In genomic region chr10:25432351-25432750, GRCm38 (mm10) we compare ENCODE assay signal across 8 mouse cellular contexts.
A peak's percentile ranks its signal among the peaks of the same experiment; 100 is the strongest.
DNase-seq lines count a peak whose midpoint lies in the region; ATAC-seq and TF ChIP-seq lines count a peak whose summit lies in the region.

No protein-coding gene starts in this region.

- peak overlapping the region; percentile 41 for H3K4me3 ChIP-seq in small intestine, adult 2 months (ENCODE audit: low read depth, low read length)

- no peak for TF ChIP-seq CTCF in small intestine, adult 2 months (IDR thresholded peaks at IDR 0.05; ENCODE audit: extremely low read depth, insufficient read length, insufficient replicate concordance, low read depth, low read length)

- ATAC-seq in granulocyte monocyte progenitor cell, adult 5-6 weeks (replicated peaks; ENCODE audit: poor library complexity, severe bottlenecking), result no peak

- 56% methylated on average over 10 of the region's 10 CpGs for WGBS in small intestine, adult 2 months

- H3K27me3 ChIP-seq in small intestine, adult 2 months (ENCODE audit: control insufficient read depth, insufficient read depth, low read length), result no peaks in the 10 kb centered on the region

- TF ChIP-seq POLR2A in small intestine, adult 2 months (IDR thresholded peaks at IDR 0.05; ENCODE audit: low read depth, low read length), result no peak

- H3K27ac ChIP-seq in small intestine, adult 2 months (ENCODE audit: insufficient read depth, low read depth, low read length), result peak overlapping the region; percentile 78

- DNase-seq in kidney, adult 9 months, result peak; percentile 27
- DNase-seq in kidney, adult 11 months, result no peak
- peak; percentile 75 to 85 for DNase-seq in heart, adult 18-20 months
- DNase-seq in kidney, postnatal 10 days, result peak; percentile 76
- no peak for DNase-seq in ovary, postnatal 14 days (ENCODE audit: low spot score)
- DNase-seq in cerebellum, postnatal 10 days, result no peak

- no peaks in the 10 kb centered on the region for H3K36me3 ChIP-seq in small intestine, adult 2 months (ENCODE audit: control insufficient read depth, insufficient read depth, low read length)

- peaks cover 29% of the 10 kb centered on the region; the same call in 1 of the 2 replicates for H3K4me1 ChIP-seq in small intestine, adult 2 months (ENCODE audit: control insufficient read depth, insufficient read depth, insufficient read length, low read length)

Comparison
In these comparisons a context has a peak if more than half of its experiments do, and no peak if none do; other contexts are left out.
1. DNase-seq: peak in kidney, adult 9 months (single experiment), heart, adult 18-20 months (2 of 2) and kidney, postnatal 10 days (single experiment); none in kidney, adult 11 months (single experiment), ovary, postnatal 14 days (single experiment) and cerebellum, postnatal 10 days (0 of 2).